Mouse (Mus musculus) limb, embryonic 10.5 days (tissue): ENCODE results near the gene Htr1d. TPM values are rescaled to one million over a fixed set of nuclear protein-coding genes. Genes with fewer than 3 reads are reported as not detected.
A peak's percentile ranks its signal among the peaks of the same experiment; 100 is the strongest.

Experiments
- DNase-seq: peaks from one replicate; pipeline ENCODE4 v3.0.0-alpha.2; 2017; ENCODE audit warnings: low spot score
- H3K27ac ChIP-seq: fragments of 300-500 bp; sonication (generic); 2 replicates; pipeline ENCODE4 v1.5.1; 2016; ENCODE audit warnings: mild to moderate bottlenecking
- H3K27me3 ChIP-seq: fragments of 300-500 bp; sonication (generic); 2 replicates; pipeline ENCODE4 v1.6.1; 2016; ENCODE audit warnings: low read depth, mild to moderate bottlenecking; ENCODE audit not compliant: poor library complexity, severe bottlenecking
- H3K36me3 ChIP-seq: fragments of 300-500 bp; sonication (generic); 2 replicates; pipeline ENCODE4 v1.6.1; 2016; ENCODE audit warnings: mild to moderate bottlenecking, moderate library complexity
- H3K4me1 ChIP-seq: fragments of 300-500 bp; sonication (generic); 2 replicates; pipeline ENCODE4 v1.6.1; 2016
- H3K4me3 ChIP-seq: fragments of 300-500 bp; sonication (generic); 2 replicates; pipeline ENCODE4 v1.5.1; 2016; ENCODE audit warnings: mild to moderate bottlenecking, moderate library complexity
- H3K9me3 ChIP-seq: fragments of 300-500 bp; sonication (generic); replicated peaks from 2 replicates; pipeline ENCODE4 v1.6.1; 2016; ENCODE audit warnings: mild to moderate bottlenecking
- WGBS: fragments of 180-500 bp; shearing (Covaris S2); methylation state at CpG from one replicate; pipeline ENCODE4 v1.1.7; 2016; 5-methylcytosine and 5-hydroxymethylcytosine counted together
- polyA plus RNA-seq: library from polyadenylated mRNA; unstranded; fragments of >200 nt; fragmentation: Nextera tagmentation; extraction: Ambion mirVana; gene quantifications from 2 replicates; pipeline ENCODE4 v1.2.1, GENCODE M21; 2016

The Htr1d gene
- polyA plus RNA-seq, 1 experiment from 2014 or later: 0.30 TPM

DNA sequence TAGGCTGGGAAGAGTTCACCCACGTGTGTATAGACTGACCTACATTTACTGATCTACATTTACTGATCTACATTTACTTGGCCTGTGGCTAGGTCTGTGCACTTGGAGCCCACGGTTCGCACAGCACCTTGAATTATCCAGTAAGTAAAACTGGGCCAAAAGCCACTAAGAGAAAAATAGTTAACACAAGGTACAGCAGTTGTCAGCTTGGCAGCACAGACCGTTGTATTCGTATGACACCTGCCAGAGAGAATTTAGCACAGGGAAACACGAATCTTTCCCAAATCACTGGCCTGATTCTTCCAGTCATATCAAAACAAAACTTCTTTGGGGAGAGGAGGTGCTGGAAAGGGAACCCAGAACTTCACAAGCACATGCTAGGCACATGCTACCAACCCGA is 35.0 kb downstream of the Htr1d start:
- Histone ChIP-seq H3K9me3 (no peaks in the 10 kb centered on the region), H3K36me3 (no peaks in the 10 kb centered on the region), H3K4me3 (no peak overlapping the region), H3K27me3 (peaks cover 37% of the 10 kb centered on the region), H3K4me1 (peaks cover 28% of the 10 kb centered on the region), H3K27ac (no peak overlapping the region)
- 87% methylated on average over 7 of the region's 7 CpGs for WGBS
- DNase-seq: no peak

DNA sequence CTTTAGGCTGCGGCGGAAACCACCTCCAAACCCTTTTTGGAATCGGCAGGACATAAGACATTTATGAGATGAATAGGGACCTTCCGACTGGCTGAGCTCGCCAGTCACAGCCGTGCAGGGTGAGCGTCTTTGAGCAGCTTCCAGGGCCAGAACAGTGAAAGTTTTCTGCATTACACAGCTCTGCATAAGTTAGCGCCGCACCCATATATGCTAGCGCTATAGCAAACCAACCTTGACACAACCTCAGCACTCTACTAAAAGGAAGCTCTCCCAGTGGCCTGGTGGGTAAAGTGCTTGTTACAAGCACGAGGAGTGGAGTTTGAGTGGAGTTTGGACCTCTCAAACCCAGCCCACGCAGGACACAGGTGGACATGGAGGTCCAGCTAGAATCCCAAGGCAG is 35.9 kb downstream of the Htr1d start:
- peaks cover 36% of the 10 kb centered on the region for H3K4me1 ChIP-seq
- H3K9me3 ChIP-seq: no peaks in the 10 kb centered on the region
- peaks cover 46% of the 10 kb centered on the region for H3K27me3 ChIP-seq
- DNase-seq: no peak
- no peaks in the 10 kb centered on the region for H3K36me3 ChIP-seq
- WGBS: 80% methylated on average over 12 of the region's 12 CpGs
- no peak overlapping the region for H3K27ac ChIP-seq
- H3K4me3 ChIP-seq: no peak overlapping the region

DNA sequence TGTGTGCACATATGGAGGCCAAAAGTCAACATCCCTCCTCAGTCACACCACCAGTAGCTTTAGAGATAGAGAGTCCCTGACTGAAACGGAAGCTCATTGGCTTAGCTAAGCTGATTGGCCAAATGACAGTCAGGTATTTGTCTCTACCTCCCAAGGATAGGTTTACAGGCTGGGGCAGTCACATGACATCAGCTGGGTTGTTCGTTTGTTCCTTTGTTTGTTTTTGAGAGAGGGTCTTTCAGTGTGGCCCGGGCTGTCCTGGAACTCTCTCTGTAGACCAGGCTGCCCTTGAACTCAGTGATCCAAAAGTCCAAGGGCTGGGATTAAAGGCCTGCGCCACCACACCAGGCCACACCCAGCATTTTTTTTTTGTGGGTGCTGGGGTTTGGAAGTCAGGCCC is 37.9 kb downstream of the Htr1d start:
- H3K4me3 ChIP-seq: no peak overlapping the region
- H3K4me1 ChIP-seq: peaks cover 33% of the 10 kb centered on the region
- H3K36me3 ChIP-seq: no peaks in the 10 kb centered on the region
- peaks cover 66% of the 10 kb centered on the region for H3K27me3 ChIP-seq
- H3K27ac ChIP-seq: no peak overlapping the region
- no peaks in the 10 kb centered on the region for H3K9me3 ChIP-seq
- DNase-seq: no peak
- WGBS: 28% methylated on average over 4 of the region's 4 CpGs

DNA sequence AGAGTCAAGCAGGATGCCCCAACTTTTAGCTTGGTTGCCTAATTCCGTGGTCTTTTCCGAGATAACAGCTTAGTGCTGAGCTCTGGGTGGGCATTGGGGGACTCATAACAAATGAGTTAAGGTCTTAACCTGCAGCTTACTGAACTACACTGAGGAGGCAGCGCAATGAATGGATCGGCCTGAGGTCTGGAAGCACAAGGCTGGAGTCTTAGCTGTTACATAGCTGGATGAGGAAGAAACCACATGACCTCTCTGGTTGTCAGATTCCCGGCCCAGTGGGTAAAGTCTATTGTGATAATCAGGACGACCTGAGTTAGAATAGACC is 38.4 kb downstream of the Htr1d start:
- Histone ChIP-seq H3K4me1 (peaks cover 36% of the 10 kb centered on the region), H3K4me3 (peak overlapping the region; percentile 72), H3K27ac (peak overlapping the region; percentile 82), H3K27me3 (peaks cover 67% of the 10 kb centered on the region), H3K36me3 (no peaks in the 10 kb centered on the region), H3K9me3 (no peaks in the 10 kb centered on the region)
- 13% methylated on average over 6 of the region's 6 CpGs for WGBS
- no peak for DNase-seq

GRCm38 (mm10) chr4:136462086-136462838 is 38.9 kb downstream of the Htr1d start, which contains the start of gene 6030445D17Rik:
Gene 6030445D17Rik, plus strand, starts transcription at chr4:136462250.
- no peaks in the 10 kb centered on the region for H3K36me3 ChIP-seq
- H3K27ac ChIP-seq: peak within 1 kb of the TSS; percentile 82
- DNase-seq: peak; percentile 82
- H3K4me1 ChIP-seq: peaks cover 36% of the 10 kb centered on the region
- peak within 1 kb of the TSS; percentile 72 for H3K4me3 ChIP-seq
- H3K27me3 ChIP-seq: peaks cover 67% of the 10 kb centered on the region
- under 1% methylated on average over 64 of the region's 64 CpGs for WGBS
- no peaks in the 10 kb centered on the region for H3K9me3 ChIP-seq

- Histone ChIP-seq H3K36me3 (no peaks in the 10 kb centered on the region), H3K27me3 (peaks cover 67% of the 10 kb centered on the region), H3K27ac (peak overlapping the region; percentile 82), H3K9me3 (no peaks in the 10 kb centered on the region), H3K4me1 (peaks cover 36% of the 10 kb centered on the region), H3K4me3 (peak overlapping the region; percentile 72)
- 1% methylated on average over 8 of the region's 8 CpGs for WGBS
- no peak for DNase-seq
Observed at GRCm38 (mm10) chr4:136462839-136463178, 39.5 kb downstream of the Htr1d start.

DNA sequence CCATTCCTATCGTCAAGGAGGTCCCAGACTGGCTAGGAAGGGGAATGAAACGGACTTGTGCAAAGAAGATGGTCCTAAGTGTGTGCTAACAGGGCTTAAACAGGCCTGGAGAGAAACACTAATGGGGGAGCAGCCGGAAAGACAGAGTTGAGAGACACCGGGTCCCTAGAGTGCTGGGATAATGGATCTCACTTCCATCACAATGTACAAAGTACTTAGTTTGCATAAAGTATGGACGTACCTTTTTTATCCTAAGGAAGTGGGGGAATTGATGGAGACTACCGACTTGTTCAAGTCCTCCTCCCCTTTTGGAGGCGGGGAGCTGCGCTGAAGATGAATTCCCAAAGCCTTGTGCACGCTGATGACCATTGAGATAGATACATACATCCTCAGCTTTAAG is 40.1 kb downstream of the Htr1d start:
- Histone ChIP-seq H3K27me3 (peaks cover 67% of the 10 kb centered on the region), H3K36me3 (no peaks in the 10 kb centered on the region), H3K27ac (no peak overlapping the region), H3K4me1 (peaks cover 36% of the 10 kb centered on the region), H3K9me3 (no peaks in the 10 kb centered on the region), H3K4me3 (peak overlapping the region; percentile 72)
- DNase-seq: no peak
- WGBS: 17% methylated on average over 9 of the region's 9 CpGs

DNA sequence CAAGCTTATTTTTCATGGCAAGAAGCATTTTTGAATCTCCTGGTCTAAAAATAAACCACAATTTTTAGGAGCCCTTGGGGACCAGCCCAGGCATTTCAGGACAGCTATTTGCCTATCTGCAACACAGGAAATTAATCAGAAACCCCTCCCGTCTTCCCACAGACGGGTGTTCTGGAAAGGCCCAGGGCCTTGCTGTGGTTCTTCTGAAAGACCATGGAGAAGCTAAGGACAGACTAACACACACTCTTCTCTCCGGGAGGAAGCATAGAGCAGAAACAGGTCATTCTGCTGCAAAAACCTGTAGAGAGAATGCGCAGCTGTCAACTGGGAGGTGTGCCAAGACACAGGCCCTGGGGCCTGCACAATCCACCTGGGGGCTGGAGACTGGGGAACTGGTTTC is 42.9 kb downstream of the Htr1d start:
- Histone ChIP-seq H3K9me3 (no peaks in the 10 kb centered on the region), H3K4me1 (peaks cover 48% of the 10 kb centered on the region), H3K4me3 (no peak overlapping the region), H3K27me3 (peaks cover 51% of the 10 kb centered on the region), H3K27ac (no peak overlapping the region), H3K36me3 (no peaks in the 10 kb centered on the region)
- DNase-seq: no peak
- WGBS: 67% methylated on average over 4 of the region's 4 CpGs

- peaks cover 26% of the 10 kb centered on the region for H3K27me3 ChIP-seq
- no peaks in the 10 kb centered on the region for H3K9me3 ChIP-seq
- peak overlapping the region; percentile 72; the same call in 1 of the 2 replicates for H3K4me3 ChIP-seq
- DNase-seq: no peak
- no peaks in the 10 kb centered on the region for H3K36me3 ChIP-seq
- WGBS: 75% methylated on average over 14 of the region's 14 CpGs
- H3K4me1 ChIP-seq: peaks cover 35% of the 10 kb centered on the region
- no peak overlapping the region; the same call in 1 of the 2 replicates for H3K27ac ChIP-seq
Observed at GRCm38 (mm10) chr4:136468553-136469327, 45.4 kb downstream of the Htr1d start.

- peaks cover 32% of the 10 kb centered on the region for H3K4me1 ChIP-seq
- H3K4me3 ChIP-seq: peak within 1 kb of the TSS; percentile 72
- H3K9me3 ChIP-seq: no peaks in the 10 kb centered on the region
- H3K27ac ChIP-seq: peak within 1 kb of the TSS; percentile 98
- 1% methylated on average over 36 of the region's 36 CpGs for WGBS
- no peaks in the 10 kb centered on the region for H3K36me3 ChIP-seq
- peaks cover 19% of the 10 kb centered on the region for H3K27me3 ChIP-seq
- peak; percentile 96 for DNase-seq
Observed at GRCm38 (mm10) chr4:136469371-136469903, 46.1 kb downstream of the Htr1d start, which contains the start of gene Luzp1. Gene Luzp1, plus strand, starts transcription at chr4:136469761.

DNA sequence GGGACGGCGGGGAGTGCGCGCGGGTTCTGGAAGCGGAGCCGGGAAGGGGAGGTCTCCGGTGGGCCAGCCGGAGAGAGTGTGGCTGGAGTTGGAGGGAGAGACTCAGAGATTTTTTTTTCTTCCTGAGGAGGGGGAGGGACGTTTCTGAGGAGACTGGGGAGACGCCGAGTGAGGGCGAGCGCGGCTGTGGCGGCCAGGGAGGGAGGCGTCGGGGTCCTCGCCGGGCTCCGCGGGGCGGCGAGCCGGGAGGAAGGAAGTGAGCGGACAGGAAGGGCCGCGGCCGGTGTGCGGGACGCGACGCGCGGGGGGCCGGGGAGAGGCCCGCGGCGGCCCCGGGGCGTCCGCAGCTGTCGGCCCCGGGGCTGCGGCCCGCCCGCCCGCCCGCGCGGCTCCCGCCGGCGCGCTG is 46.6 kb downstream of the Htr1d start:
- no peaks in the 10 kb centered on the region for H3K9me3 ChIP-seq
- no peak for DNase-seq
- peaks cover 32% of the 10 kb centered on the region for H3K4me1 ChIP-seq
- H3K27me3 ChIP-seq: peaks cover 14% of the 10 kb centered on the region
- H3K4me3 ChIP-seq: peak overlapping the region; percentile 72
- no peaks in the 10 kb centered on the region for H3K36me3 ChIP-seq
- 1% methylated on average over 45 of the region's 55 CpGs for WGBS
- H3K27ac ChIP-seq: peak overlapping the region; percentile 98

DNA sequence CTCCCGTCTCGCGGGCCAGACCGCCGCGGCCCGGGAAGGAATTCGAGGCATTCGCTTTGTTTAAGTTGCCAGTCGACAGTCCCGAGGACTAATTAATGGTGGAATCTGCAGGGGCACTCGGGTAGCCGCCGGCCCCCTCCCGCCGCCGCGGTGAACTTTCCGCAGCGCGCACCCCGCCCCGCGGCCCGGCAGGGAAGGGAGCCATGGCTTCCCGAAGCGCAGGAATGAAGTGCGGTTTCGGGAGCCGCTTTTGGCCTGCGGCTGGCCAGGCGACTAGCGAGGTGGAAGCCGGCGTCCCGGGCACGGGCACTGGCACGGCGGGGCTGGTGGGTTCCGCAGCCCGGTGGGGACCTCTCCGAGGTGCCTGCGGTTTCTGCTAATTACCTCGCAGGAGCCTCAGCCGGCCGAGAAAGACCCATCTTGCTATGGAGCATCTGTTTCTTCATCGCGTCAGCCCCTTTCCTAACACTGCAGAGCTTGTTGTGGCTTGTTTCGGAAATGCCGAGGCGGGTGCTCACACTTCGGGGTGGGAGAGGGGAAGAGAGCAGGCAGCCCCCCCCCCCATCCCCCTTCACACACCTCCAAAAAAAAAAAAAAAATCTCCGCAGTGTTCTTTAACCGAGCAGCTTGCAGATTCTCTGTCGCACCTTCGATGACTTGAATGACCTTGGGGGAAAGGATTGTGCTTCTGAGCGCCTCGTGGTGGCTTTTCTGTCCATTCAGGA is 47.2 kb downstream of the Htr1d start:
- peak overlapping the region; percentile 98 for H3K27ac ChIP-seq
- H3K27me3 ChIP-seq: peaks cover 8% of the 10 kb centered on the region; the same call in 1 of the 2 replicates
- no peaks in the 10 kb centered on the region for H3K9me3 ChIP-seq
- peaks cover 30% of the 10 kb centered on the region for H3K4me1 ChIP-seq
- under 1% methylated on average over 58 of the region's 58 CpGs for WGBS
- DNase-seq: peak; percentile 78
- 0 out of 2 replicates have a peak, but pooled peaks cover 3% of the 10 kb centered on the region for H3K36me3 ChIP-seq
- peak overlapping the region; percentile 72 for H3K4me3 ChIP-seq
